Mouse (Mus musculus): ENCODE measurements at regions not wholly inside any gene's neighbourhood (a gene's known extent, or its start where the extent isn't known, plus 50 kb on each side); places are given as distances from the start of the nearest gene placed in this dataset.

DNA sequence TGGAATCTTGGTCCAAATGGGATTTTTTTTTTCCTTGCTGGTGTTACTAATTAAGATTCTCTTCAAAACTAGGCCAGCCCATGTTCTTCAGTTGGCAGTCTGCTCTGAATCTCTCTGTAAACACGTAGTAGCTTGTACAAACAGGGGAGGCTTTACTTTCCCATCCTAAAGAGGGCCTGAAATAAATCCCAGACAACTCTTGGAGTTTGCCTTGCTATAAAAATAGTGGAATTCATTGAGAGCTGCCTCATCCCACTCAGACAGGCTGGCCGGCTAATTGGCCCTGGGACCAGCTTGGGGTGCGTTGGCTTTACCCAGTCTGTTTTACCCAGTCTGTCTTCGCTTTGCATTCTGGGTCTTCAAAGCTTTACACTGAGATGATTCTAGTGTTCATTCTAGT lies 611.7 kb downstream of the Pard3 start:
- no peak for DNase-seq (ENCODE audit: low read depth, low spot score)
- H3K9ac ChIP-seq (ENCODE audit: insufficient read depth, low read depth, low read length, poor library complexity, severe bottlenecking): no peak overlapping the region
- no peak overlapping the region for H3K4me3 ChIP-seq (ENCODE audit: insufficient read depth in 1 of 2, low read depth in 1 of 2, low read length in 2 of 2, poor library complexity in 1 of 2, severe bottlenecking in 1 of 2)
- in situ Hi-C loops (cut with MboI; ENCODE audit: low sequenced_read_pairs in 2 of 2, unreplicated experiment in 2 of 2): no loop called here
- H3K27ac ChIP-seq (ENCODE audit: insufficient read depth, low read depth, low read length, poor library complexity, severe bottlenecking): no peak overlapping the region
- H3K9me3 ChIP-seq (ENCODE audit: control insufficient read depth, insufficient read depth, low read depth, low read length): no peaks in the 10 kb centered on the region
- no peaks in the 10 kb centered on the region for H3K4me1 ChIP-seq (ENCODE audit: control insufficient read depth in 2 of 2, insufficient read depth in 2 of 2, low read length in 2 of 2, poor library complexity in 1 of 2)
- H3K36me3 ChIP-seq (ENCODE audit: control insufficient read depth, insufficient read depth, low read length, poor library complexity, severe bottlenecking): no peaks in the 10 kb centered on the region
- no peak for TF ChIP-seq CHD2 (IDR thresholded peaks at IDR 0.05; ENCODE audit: low read depth, low read length)

DNA sequence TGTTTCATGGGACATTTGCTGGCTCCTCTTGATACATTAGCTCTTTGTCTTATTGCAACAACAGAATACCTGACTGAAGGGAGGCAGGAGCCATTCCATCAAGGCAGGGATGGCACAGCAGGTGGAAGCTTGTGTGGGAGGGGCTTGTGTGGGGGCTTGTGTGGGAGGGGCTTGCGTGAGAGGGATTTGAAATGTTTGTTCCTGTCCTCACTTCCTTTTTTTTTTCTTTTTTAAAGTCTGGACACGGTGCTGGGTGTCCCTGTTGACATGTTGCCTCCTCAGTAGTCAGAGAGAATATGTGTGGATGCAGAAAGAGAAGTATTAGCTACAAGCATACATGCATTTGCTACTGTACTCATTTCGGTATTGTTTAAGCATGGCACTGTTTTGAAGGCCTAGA lies 616.5 kb downstream of the Pard3 start:
- DNase-seq (ENCODE audit: low read depth, low spot score): no peak
- H3K4me3 ChIP-seq (ENCODE audit: insufficient read depth in 1 of 2, low read depth in 1 of 2, low read length in 2 of 2, poor library complexity in 1 of 2, severe bottlenecking in 1 of 2): no peak overlapping the region
- H3K4me1 ChIP-seq (ENCODE audit: control insufficient read depth in 2 of 2, insufficient read depth in 2 of 2, low read length in 2 of 2, poor library complexity in 1 of 2): no peaks in the 10 kb centered on the region
- no peak overlapping the region for H3K27ac ChIP-seq (ENCODE audit: insufficient read depth, low read depth, low read length, poor library complexity, severe bottlenecking)
- H3K9me3 ChIP-seq (ENCODE audit: control insufficient read depth, insufficient read depth, low read depth, low read length): no peaks in the 10 kb centered on the region
- in situ Hi-C loops (cut with MboI; ENCODE audit: low sequenced_read_pairs in 2 of 2, unreplicated experiment in 2 of 2): no loop called here
- TF ChIP-seq ZC3H11A (IDR thresholded peaks at IDR 0.05; ENCODE audit: borderline replicate concordance, low read depth, low read length) (no peak), CHD2 (IDR thresholded peaks at IDR 0.05; ENCODE audit: low read depth, low read length) (no peak), ZNF384 (IDR thresholded peaks at IDR 0.05; ENCODE audit: low read depth, low read length) (no peak), MAFK (IDR thresholded peaks at IDR 0.05; ENCODE audit: insufficient read depth, low read depth, low read length) (no peak), HCFC1 (IDR thresholded peaks at IDR 0.05; ENCODE audit: borderline replicate concordance, insufficient read depth, low read length) (no peak)
- H3K9ac ChIP-seq (ENCODE audit: insufficient read depth, low read depth, low read length, poor library complexity, severe bottlenecking): no peak overlapping the region
- H3K36me3 ChIP-seq (ENCODE audit: control insufficient read depth, insufficient read depth, low read length, poor library complexity, severe bottlenecking): no peaks in the 10 kb centered on the region

DNA sequence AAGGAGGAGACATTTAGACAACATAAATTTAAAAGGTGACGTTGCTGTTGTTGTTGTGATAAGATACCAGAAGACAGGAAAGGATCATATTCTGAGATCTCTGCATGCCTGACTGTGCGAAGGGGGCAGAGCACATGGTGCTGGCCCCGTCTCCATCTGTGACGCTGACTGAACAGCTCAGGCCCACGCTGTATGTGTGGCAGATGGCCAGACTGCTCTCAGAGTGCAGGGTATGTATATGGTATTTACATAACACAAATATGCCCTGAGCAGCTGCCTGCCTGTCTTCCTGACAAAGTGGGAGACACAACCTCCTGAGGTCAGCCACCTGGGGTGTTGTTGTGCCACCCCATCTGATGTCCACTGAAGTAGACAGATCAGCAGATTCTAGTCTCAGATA lies 620.5 kb downstream of the Pard3 start:
- Histone ChIP-seq H3K4me1 (ENCODE audit: control insufficient read depth in 2 of 2, insufficient read depth in 2 of 2, low read length in 2 of 2, poor library complexity in 1 of 2) (no peaks in the 10 kb centered on the region), H3K9ac (ENCODE audit: insufficient read depth, low read depth, low read length, poor library complexity, severe bottlenecking) (no peak overlapping the region), H3K36me3 (ENCODE audit: control insufficient read depth, insufficient read depth, low read length, poor library complexity, severe bottlenecking) (no peaks in the 10 kb centered on the region), H3K9me3 (ENCODE audit: control insufficient read depth, insufficient read depth, low read depth, low read length) (no peaks in the 10 kb centered on the region), H3K27ac (ENCODE audit: insufficient read depth, low read depth, low read length, poor library complexity, severe bottlenecking) (no peak overlapping the region), H3K4me3 (ENCODE audit: insufficient read depth in 1 of 2, low read depth in 1 of 2, low read length in 2 of 2, poor library complexity in 1 of 2, severe bottlenecking in 1 of 2) (no peak overlapping the region)
- no peak for TF ChIP-seq MAFK (IDR thresholded peaks at IDR 0.05; ENCODE audit: insufficient read depth, low read depth, low read length)
- no peak for TF ChIP-seq ZNF384 (IDR thresholded peaks at IDR 0.05; ENCODE audit: low read depth, low read length)
- no peak for TF ChIP-seq CHD2 (IDR thresholded peaks at IDR 0.05; ENCODE audit: low read depth, low read length)
- TF ChIP-seq ZC3H11A (IDR thresholded peaks at IDR 0.05; ENCODE audit: borderline replicate concordance, low read depth, low read length): no peak
- no peak for TF ChIP-seq HCFC1 (IDR thresholded peaks at IDR 0.05; ENCODE audit: borderline replicate concordance, insufficient read depth, low read length)
- in situ Hi-C loops (cut with MboI; ENCODE audit: low sequenced_read_pairs in 2 of 2, unreplicated experiment in 2 of 2): no loop called here
- no peak for DNase-seq (ENCODE audit: low read depth, low spot score)

DNA sequence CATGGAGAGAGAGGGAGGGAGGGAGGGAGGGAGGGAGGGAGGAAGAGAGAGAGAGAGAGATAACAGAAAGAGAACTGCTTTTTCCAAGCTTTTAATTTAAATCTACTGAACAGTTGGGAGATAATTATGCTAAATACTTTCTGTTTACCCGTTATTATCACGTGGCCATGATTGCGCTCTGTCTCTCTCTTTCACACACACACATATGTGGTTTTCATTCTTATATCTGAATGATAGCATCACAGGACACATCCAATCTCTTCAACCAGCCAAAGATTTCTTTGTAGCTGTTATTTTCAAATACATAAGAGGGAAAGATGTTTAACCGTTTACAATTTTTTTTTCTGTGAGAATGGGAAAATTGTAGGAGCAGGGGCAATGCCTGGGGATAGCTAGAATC lies 627.1 kb downstream of the Pard3 start:
- Histone ChIP-seq H3K9ac (ENCODE audit: insufficient read depth, low read depth, low read length, poor library complexity, severe bottlenecking) (no peak overlapping the region), H3K4me1 (ENCODE audit: control insufficient read depth in 2 of 2, insufficient read depth in 2 of 2, low read length in 2 of 2, poor library complexity in 1 of 2) (no peaks in the 10 kb centered on the region), H3K27ac (ENCODE audit: insufficient read depth, low read depth, low read length, poor library complexity, severe bottlenecking) (no peak overlapping the region), H3K36me3 (ENCODE audit: control insufficient read depth, insufficient read depth, low read length, poor library complexity, severe bottlenecking) (no peaks in the 10 kb centered on the region), H3K9me3 (ENCODE audit: control insufficient read depth, insufficient read depth, low read depth, low read length) (no peaks in the 10 kb centered on the region), H3K4me3 (ENCODE audit: insufficient read depth in 1 of 2, low read depth in 1 of 2, low read length in 2 of 2, poor library complexity in 1 of 2, severe bottlenecking in 1 of 2) (no peak overlapping the region)
- in situ Hi-C loops (cut with MboI; ENCODE audit: low sequenced_read_pairs in 2 of 2, unreplicated experiment in 2 of 2): no loop called here
- TF ChIP-seq CHD2 (IDR thresholded peaks at IDR 0.05; ENCODE audit: low read depth, low read length): no peak
- TF ChIP-seq ZNF384 (IDR thresholded peaks at IDR 0.05; ENCODE audit: low read depth, low read length): no peak
- no peak for TF ChIP-seq HCFC1 (IDR thresholded peaks at IDR 0.05; ENCODE audit: borderline replicate concordance, insufficient read depth, low read length)
- TF ChIP-seq MAFK (IDR thresholded peaks at IDR 0.05; ENCODE audit: insufficient read depth, low read depth, low read length): no peak
- TF ChIP-seq ZC3H11A (IDR thresholded peaks at IDR 0.05; ENCODE audit: borderline replicate concordance, low read depth, low read length): no peak
- DNase-seq (ENCODE audit: low read depth, low spot score): no peak

DNA sequence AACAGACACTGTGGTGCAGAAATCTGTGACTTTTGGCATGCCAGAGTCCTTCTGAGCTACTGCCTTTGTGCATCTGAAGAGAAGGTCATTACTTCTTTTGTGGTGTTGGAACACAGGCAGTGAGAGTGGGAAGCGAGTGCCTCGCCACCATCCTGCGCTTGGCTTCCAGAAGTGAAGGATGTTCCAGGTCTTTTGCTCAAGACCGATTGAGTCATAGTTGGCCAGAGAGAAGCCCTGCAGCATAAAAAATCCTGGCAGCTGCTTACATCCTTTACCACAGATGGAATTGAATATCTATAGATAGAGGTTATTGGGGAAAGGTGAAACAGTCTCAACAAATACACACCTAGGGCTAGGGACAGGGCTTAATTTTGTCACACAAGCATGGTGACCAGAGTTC lies 634.7 kb downstream of the Pard3 start:
- Histone ChIP-seq H3K9me3 (ENCODE audit: control insufficient read depth, insufficient read depth, low read depth, low read length) (no peaks in the 10 kb centered on the region), H3K4me1 (ENCODE audit: control insufficient read depth in 2 of 2, insufficient read depth in 2 of 2, low read length in 2 of 2, poor library complexity in 1 of 2) (no peaks in the 10 kb centered on the region), H3K4me3 (ENCODE audit: insufficient read depth in 1 of 2, low read depth in 1 of 2, low read length in 2 of 2, poor library complexity in 1 of 2, severe bottlenecking in 1 of 2) (no peak overlapping the region), H3K36me3 (ENCODE audit: control insufficient read depth, insufficient read depth, low read length, poor library complexity, severe bottlenecking) (no peaks in the 10 kb centered on the region), H3K27ac (ENCODE audit: insufficient read depth, low read depth, low read length, poor library complexity, severe bottlenecking) (no peak overlapping the region), H3K9ac (ENCODE audit: insufficient read depth, low read depth, low read length, poor library complexity, severe bottlenecking) (no peak overlapping the region)
- DNase-seq (ENCODE audit: low read depth, low spot score): no peak
- TF ChIP-seq HCFC1 (IDR thresholded peaks at IDR 0.05; ENCODE audit: borderline replicate concordance, insufficient read depth, low read length): no peak
- TF ChIP-seq ZNF384 (IDR thresholded peaks at IDR 0.05; ENCODE audit: low read depth, low read length): no peak
- no peak for TF ChIP-seq CHD2 (IDR thresholded peaks at IDR 0.05; ENCODE audit: low read depth, low read length)
- no peak for TF ChIP-seq MAFK (IDR thresholded peaks at IDR 0.05; ENCODE audit: insufficient read depth, low read depth, low read length)
- TF ChIP-seq ZC3H11A (IDR thresholded peaks at IDR 0.05; ENCODE audit: borderline replicate concordance, low read depth, low read length): no peak
- in situ Hi-C loops (cut with MboI; ENCODE audit: low sequenced_read_pairs in 2 of 2, unreplicated experiment in 2 of 2): no loop called here

Measured in ES-E14 (cell line).